ENCODE assay signal across 8 mouse cellular contexts in the genomic region with DNA sequence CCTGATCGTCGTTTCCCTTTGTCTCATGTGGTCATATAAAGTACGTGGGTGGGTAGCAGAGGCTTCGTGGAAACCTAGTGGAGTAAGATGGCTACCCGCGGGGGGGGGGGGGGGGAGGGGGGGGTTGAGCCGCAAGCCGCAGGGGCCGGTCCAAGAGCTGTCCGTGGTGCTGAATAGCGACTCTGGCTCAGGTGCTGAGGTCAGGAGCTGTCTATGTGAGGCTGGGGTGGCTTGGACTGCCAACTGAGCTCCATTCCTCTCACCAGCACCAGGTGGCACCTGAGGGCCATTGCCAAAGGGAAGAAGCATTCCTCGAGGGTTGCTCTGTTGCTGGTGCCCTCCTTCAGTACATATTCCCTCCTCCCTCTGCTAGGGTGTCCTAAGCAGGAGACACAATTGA. TPM values are rescaled to one million over a fixed set of nuclear protein-coding genes. Genes with fewer than 3 reads are reported as not detected.
A peak's percentile ranks its signal among the peaks of the same experiment; 100 is the strongest.
DNase-seq lines count a peak whose midpoint lies in the region; ATAC-seq and TF ChIP-seq lines count a peak whose summit lies in the region.

No protein-coding gene starts in this region.

- no peaks in the 10 kb centered on the region for H3K27me3 ChIP-seq in embryonic facial prominence, embryonic 15.5 days
- peaks cover 2% of the 10 kb centered on the region for H3K27me3 ChIP-seq in megakaryocyte, embryonic 14.5 days (replicated peaks)

- 0 out of 2 replicates have a peak overlapping the region, but pooled peaks have one; percentile 8 for H3K4me2 ChIP-seq in embryonic facial prominence, embryonic 15.5 days (replicated peaks)

- H3K36me3 ChIP-seq in embryonic facial prominence, embryonic 15.5 days, result no peaks in the 10 kb centered on the region
- H3K36me3 ChIP-seq in megakaryocyte, embryonic 14.5 days (replicated peaks; ENCODE audit: low read length), result no peaks in the 10 kb centered on the region

- DNase-seq in left cerebral cortex, adult 2 months (ENCODE audit: extremely low spot score in 1 of 2, low spot score in 2 of 2), result no peak
- DNase-seq in left cerebral cortex, postnatal 14 days (ENCODE audit: low spot score in 2 of 2), result no peak
- peak; percentile 48 for DNase-seq in adrenal gland, adult 2 months
- peak; percentile 75 for DNase-seq in kidney, postnatal 14 days
- DNase-seq in layer of hippocampus, postnatal 14 days (ENCODE audit: low spot score in 2 of 2), result no peak
- DNase-seq in spleen, postnatal 36 days (ENCODE audit: low spot score in 2 of 2), result no peak

- ATAC-seq in embryonic facial prominence, embryonic 15.5 days (ENCODE audit: insufficient number of reproducible peaks, low FRiP score, low TSS enrichment, low read depth), result no peak

- peak; percentile 6 for TF ChIP-seq CTCF in left cerebral cortex, adult 2 months (IDR thresholded peaks at IDR 0.05)

- no peak overlapping the region for H3K4me3 ChIP-seq in left cerebral cortex, adult 2 months
- no peak overlapping the region for H3K4me3 ChIP-seq in embryonic facial prominence, embryonic 15.5 days (replicated peaks)
- H3K4me3 ChIP-seq in megakaryocyte, embryonic 14.5 days (replicated peaks), result peak overlapping the region; percentile 71

- H3K4me1 ChIP-seq in embryonic facial prominence, embryonic 15.5 days, result no peaks in the 10 kb centered on the region
- peaks cover 8% of the 10 kb centered on the region for H3K4me1 ChIP-seq in megakaryocyte, embryonic 14.5 days

- H3K9ac ChIP-seq in embryonic facial prominence, embryonic 15.5 days, result no peak overlapping the region

- no peak overlapping the region for H3K27ac ChIP-seq in left cerebral cortex, adult 2 months
- no peak overlapping the region for H3K27ac ChIP-seq in embryonic facial prominence, embryonic 15.5 days (replicated peaks)

- H3K9me3 ChIP-seq in embryonic facial prominence, embryonic 15.5 days (replicated peaks), result no peaks in the 10 kb centered on the region
- H3K9me3 ChIP-seq in megakaryocyte, embryonic 14.5 days, result peaks cover 16% of the 10 kb centered on the region

- intact Hi-C loops in left cerebral cortex, adult 2 months (cut with DNase I), result no loop called here
- intact Hi-C loops in left cerebral cortex, postnatal 14 days (cut with DNase I), result no loop called here

- WGBS in embryonic facial prominence, embryonic 15.5 days, result 8% methylated on average over 11 of the region's 12 CpGs

RNA-seq across cellular contexts. Expression of gene Fkbp4, which starts 31.0 kb away (rescaled TPM):
- total RNA-seq in left cerebral cortex, adult 2 months (2021), result 100 to 1,000 TPM; 118 TPM
- 100 to 1,000 TPM; 112 TPM for total RNA-seq in left cerebral cortex, postnatal 14 days (2021)
- total RNA-seq in adrenal gland, adult 2 months (2021), result 100 to 1,000 TPM; 229 to 272 TPM
- polyA plus RNA-seq in adrenal gland, adult 2 months (2012; rRNA removed), result 187 and 202 TPM in 2 replicates
- 341 and 347 TPM in 2 replicates for polyA plus RNA-seq in embryonic facial prominence, embryonic 15.5 days (2015; fragmentation: Nextera tagmentation; extraction: Ambion mirVana)
- polyA plus RNA-seq in megakaryocyte, embryonic 14.5 days (2012; ENCODE audit: insufficient read depth, low replicate concordance), result 174 and 185 TPM in 2 replicates
- total RNA-seq in layer of hippocampus, postnatal 14 days (2021), result 100 to 1,000 TPM in 1 of 2 experiments, 10 to 100 TPM in 1; 90.5 to 105 TPM

RNA-seq across cellular contexts. Expression of gene Itfg2, which starts 44.7 kb away (rescaled TPM):
- 10 to 100 TPM; 34.8 to 36.0 TPM for total RNA-seq in left cerebral cortex, adult 2 months (2021)
- total RNA-seq in left cerebral cortex, postnatal 14 days (2021), result 10 to 100 TPM; 17.5 to 24.4 TPM
- 10 to 100 TPM; 28.6 to 32.8 TPM for total RNA-seq in adrenal gland, adult 2 months (2021)
- 31.7 and 40.3 TPM in 2 replicates for polyA plus RNA-seq in adrenal gland, adult 2 months (2012; rRNA removed)
- polyA plus RNA-seq in embryonic facial prominence, embryonic 15.5 days (2015; fragmentation: Nextera tagmentation; extraction: Ambion mirVana), result 33.0 and 33.5 TPM in 2 replicates
- polyA plus RNA-seq in megakaryocyte, embryonic 14.5 days (2012; ENCODE audit: insufficient read depth, low replicate concordance), result 10.0 and 20.3 TPM in 2 replicates
- 10 to 100 TPM; 18.5 to 29.9 TPM for total RNA-seq in layer of hippocampus, postnatal 14 days (2021)

RNA-seq across cellular contexts. Expression of gene Pzp, which starts 57.1 kb away (rescaled TPM):
- not detected for total RNA-seq in left cerebral cortex, adult 2 months (2021)
- total RNA-seq in left cerebral cortex, postnatal 14 days (2021), result under 1 TPM in 1 of 2 experiments, not detected in 1; 0.09 TPM
- 10 to 100 TPM in 1 of 2 experiments, under 1 TPM in 1; 0.83 to 11.8 TPM for total RNA-seq in adrenal gland, adult 2 months (2021)
- 0.31 TPM in 1 of 2 replicates, not detected in the other for polyA plus RNA-seq in adrenal gland, adult 2 months (2012; rRNA removed)
- polyA plus RNA-seq in embryonic facial prominence, embryonic 15.5 days (2015; fragmentation: Nextera tagmentation; extraction: Ambion mirVana), result 0.07 and 0.48 TPM in 2 replicates
- not detected in 2 replicates for polyA plus RNA-seq in megakaryocyte, embryonic 14.5 days (2012; ENCODE audit: insufficient read depth, low replicate concordance)
- not detected for total RNA-seq in layer of hippocampus, postnatal 14 days (2021)

Comparison
In these comparisons a context has a peak if more than half of its experiments do, and no peak if none do; other contexts are left out.
1. DNase-seq: peak in adrenal gland, adult 2 months (single experiment) and kidney, postnatal 14 days (single experiment); none in left cerebral cortex, adult 2 months (0 of 2), left cerebral cortex, postnatal 14 days (0 of 2), layer of hippocampus, postnatal 14 days (0 of 2) and spleen, postnatal 36 days (0 of 2).